Mouse (Mus musculus): ENCODE measurements around the gene Nfatc2.

GRCm38 (mm10) chr2:168590168-168590551, 11.3 kb downstream of the Nfatc2 start:
- TF ChIP-seq MAFK (IDR thresholded peaks at IDR 0.05; ENCODE audit: borderline replicate concordance, low read depth, low read length) (no peak), ZNF384 (IDR thresholded peaks at IDR 0.05; ENCODE audit: low read depth, low read length) (no peak), CTCF (IDR thresholded peaks at IDR 0.05 in 2 of 3, conservative IDR thresholded peaks at IDR 0.05 in 1 of 3; ENCODE audit: control insufficient read depth in 1 of 3, insufficient read depth in 1 of 3, low read depth in 2 of 3, low read length in 3 of 3, poor library complexity in 1 of 3, severe bottlenecking in 1 of 3) (no peak), TBP (IDR thresholded peaks at IDR 0.05; ENCODE audit: low read depth, low read length) (no peak), POLR2AphosphoS2 (IDR thresholded peaks at IDR 0.05; ENCODE audit: low read length) (no peak), POLR2A (IDR thresholded peaks at IDR 0.05; ENCODE audit: control insufficient read depth in 1 of 2, insufficient read depth in 1 of 2, low read depth in 1 of 2, low read length in 2 of 2, poor library complexity in 1 of 2) (no peak), EP300 (IDR thresholded peaks at IDR 0.05; ENCODE audit: low read depth in 1 of 2, low read length in 2 of 2) (no peak), MEF2A (IDR thresholded peaks at IDR 0.05; ENCODE audit: extremely low read depth, insufficient replicate concordance, low read depth, low read length, poor library complexity, severe bottlenecking) (no peak), KAT2A (conservative IDR thresholded peaks at IDR 0.05; ENCODE audit: low read depth, low read length) (no peak)

Data from MEL (cell line).